Mouse (Mus musculus): ENCODE measurements around the gene Cox20.

Gene Cox20

GRCm38 (mm10) chr1:178354576-178354975, 35.6 kb downstream of the Cox20 start:
- DNase-seq (ENCODE audit: low spot score in 2 of 2) = no peak

DNA sequence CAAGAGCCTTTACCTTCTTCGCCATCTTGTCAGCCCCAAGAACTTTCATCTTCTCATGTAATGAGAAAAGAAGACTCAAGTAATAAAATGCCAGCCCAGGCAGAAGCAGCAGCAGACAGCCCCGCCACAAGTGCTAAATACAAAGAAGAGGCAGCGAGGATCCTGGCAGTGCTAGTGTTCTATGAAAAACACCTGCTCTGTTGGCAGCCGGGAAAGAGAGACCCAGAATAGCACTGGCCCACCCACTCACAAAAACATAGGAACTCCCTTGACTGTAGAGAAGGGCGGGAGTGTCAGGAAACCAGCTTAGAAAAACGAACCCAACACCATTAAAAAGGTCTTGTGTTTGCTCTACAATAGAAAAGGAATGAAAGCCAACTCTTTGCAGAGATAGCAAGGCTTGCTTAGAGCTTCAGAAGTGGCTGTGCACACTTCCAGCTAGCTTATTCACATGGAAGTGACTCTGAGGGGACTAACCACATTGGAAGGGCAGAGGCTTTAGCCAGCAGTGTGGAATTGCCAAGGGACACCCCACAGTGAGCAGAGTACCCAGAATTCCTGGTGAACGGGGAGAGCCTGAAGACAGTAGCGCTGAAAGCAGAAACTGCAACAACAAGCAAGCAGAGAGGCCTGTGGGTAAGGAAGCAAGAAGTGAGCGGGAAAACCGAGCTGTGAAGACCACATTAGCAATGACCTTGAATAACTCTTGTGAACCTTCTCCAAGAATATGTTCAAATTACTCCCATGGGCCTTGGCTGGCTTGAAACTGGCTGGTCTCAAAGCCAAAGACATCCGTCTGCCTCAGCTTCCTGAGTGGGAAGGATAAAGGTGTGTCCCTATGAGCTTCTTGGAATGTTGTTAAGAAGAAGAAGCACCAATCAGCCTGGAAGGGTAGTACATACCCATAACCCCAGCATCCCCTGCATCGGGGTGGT, 39.1 kb downstream of the Cox20 start:
- DNase-seq (ENCODE audit: low spot score in 2 of 2) = no peak

GRCm38 (mm10) chr1:178360264-178360663, 41.3 kb downstream of the Cox20 start:
- DNase-seq (ENCODE audit: low spot score in 2 of 2) = no peak

- no peak for DNase-seq (ENCODE audit: low spot score in 2 of 2)
Observed at GRCm38 (mm10) chr1:178360702-178361101, 41.8 kb downstream of the Cox20 start.

DNA sequence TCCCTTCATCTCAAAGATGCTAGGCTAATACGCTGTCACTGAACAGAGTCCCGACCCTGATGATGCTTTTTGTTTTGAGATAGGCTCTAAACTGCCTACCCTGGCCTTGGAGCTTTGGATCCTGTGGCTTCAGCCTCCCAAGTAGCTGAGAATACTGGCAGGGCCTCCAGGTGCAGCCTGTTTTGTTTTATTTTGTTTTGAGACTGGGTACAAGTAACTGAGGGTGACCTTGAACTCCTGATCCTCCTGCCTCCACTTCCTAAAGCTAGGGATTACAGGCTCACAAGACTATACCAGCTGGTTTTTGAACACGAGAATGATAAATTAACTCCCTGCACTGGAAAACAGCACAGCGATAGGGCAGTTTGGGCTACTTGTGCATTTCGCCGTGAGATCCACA, 46.2 kb downstream of the Cox20 start:
- no peak for DNase-seq (ENCODE audit: low spot score in 2 of 2)

DNA sequence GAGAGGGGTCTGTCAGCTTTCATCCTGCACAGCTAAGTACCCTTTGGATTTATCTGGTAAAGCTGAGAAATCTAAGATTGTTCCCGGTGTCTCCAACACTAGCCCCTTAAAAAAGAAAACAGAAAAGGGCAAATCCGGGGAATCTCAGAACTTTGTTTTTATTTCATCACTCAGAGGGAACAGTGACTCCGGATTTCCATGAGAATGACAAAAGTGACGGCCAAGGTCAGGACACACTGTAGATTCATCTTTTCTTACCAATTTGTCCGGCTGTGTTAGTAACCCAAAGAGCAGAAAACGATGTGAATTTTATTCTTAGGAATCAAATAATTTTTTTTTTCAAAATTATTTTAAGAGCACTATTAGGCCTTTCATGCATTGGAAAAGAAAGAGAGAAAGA, 49.2 kb downstream of the Cox20 start:
- DNase-seq (ENCODE audit: low spot score in 2 of 2) = no peak

GRCm38 (mm10) chr1:178368548-178369271, 49.8 kb downstream of the Cox20 start:
- peak; percentile 67 to 87 for DNase-seq (ENCODE audit: low spot score in 2 of 2)

GRCm38 (mm10) chr1:178369272-178369651, 50.3 kb downstream of the Cox20 start:
- DNase-seq (ENCODE audit: low spot score in 2 of 2) = peak in 1 of 2 experiments; percentile 24
